In the genomic region with DNA sequence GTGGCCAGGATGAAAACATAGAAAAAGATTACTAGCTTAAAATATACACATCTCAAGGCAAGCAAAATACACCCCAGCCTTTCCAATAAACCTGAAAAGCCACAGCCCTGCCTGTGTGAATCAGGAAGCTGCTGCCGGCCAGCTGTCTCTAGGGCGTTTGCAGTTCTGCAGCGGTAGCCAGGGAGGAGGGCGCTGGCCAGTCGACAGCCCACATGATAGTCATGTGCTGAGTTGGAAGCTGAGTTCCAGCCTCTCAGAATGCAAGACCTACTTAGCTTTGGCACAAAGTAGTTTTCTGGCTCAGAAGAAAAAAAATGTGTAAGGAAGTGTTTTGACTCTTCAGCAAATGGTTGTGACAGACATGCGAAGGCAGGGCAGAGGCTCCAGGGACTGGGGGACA, we compare ENCODE assay signal across 7 mouse cellular contexts. TPM values are rescaled to one million over a fixed set of nuclear protein-coding genes. Genes with fewer than 3 reads are reported as not detected.
DNase-seq lines count a peak whose midpoint lies in the region; ATAC-seq and TF ChIP-seq lines count a peak whose summit lies in the region.

No protein-coding gene starts in this region.

- H3K27ac ChIP-seq in embryonic facial prominence, embryonic 11.5 days (replicated peaks; ENCODE audit: low read depth, low read length) = no peak overlapping the region
- peak overlapping the region; percentile 67; the same call in 1 of the 2 replicates for H3K27ac ChIP-seq in heart, embryonic 10.5 days
- peak overlapping the region; percentile 19; the same call in 1 of the 2 replicates for H3K27ac ChIP-seq in testis, adult 2 months (ENCODE audit: control insufficient read depth, insufficient read depth, low read depth, low read length)

- no peaks in the 10 kb centered on the region for H3K27me3 ChIP-seq in embryonic facial prominence, embryonic 11.5 days (ENCODE audit: control insufficient read depth, insufficient read depth, low read length)
- H3K27me3 ChIP-seq in heart, embryonic 10.5 days (ENCODE audit: insufficient read depth, poor library complexity, severe bottlenecking) = no peaks in the 10 kb centered on the region
- H3K27me3 ChIP-seq in testis, adult 2 months (ENCODE audit: control insufficient read depth, insufficient read depth, low read length) = no peaks in the 10 kb centered on the region

- no peak overlapping the region for H3K4me3 ChIP-seq in embryonic facial prominence, embryonic 11.5 days (ENCODE audit: low read depth, low read length)
- no peak overlapping the region for H3K4me3 ChIP-seq in heart, embryonic 10.5 days
- H3K4me3 ChIP-seq in testis, adult 2 months (ENCODE audit: control insufficient read depth, low read depth, low read length) = no peak overlapping the region

- no peaks in the 10 kb centered on the region for H3K36me3 ChIP-seq in embryonic facial prominence, embryonic 11.5 days (replicated peaks; ENCODE audit: control insufficient read depth, insufficient read depth, low read depth, low read length)
- peaks cover 10% of the 10 kb centered on the region for H3K36me3 ChIP-seq in heart, embryonic 10.5 days
- no peaks in the 10 kb centered on the region for H3K36me3 ChIP-seq in testis, adult 2 months (ENCODE audit: control insufficient read depth, insufficient read depth, low read length)

- no peak for TF ChIP-seq POLR2A in testis, adult 2 months (IDR thresholded peaks at IDR 0.05; ENCODE audit: control insufficient read depth, low read depth, low read length)

- WGBS in embryonic facial prominence, embryonic 11.5 days = 46% methylated on average over 6 of the region's 6 CpGs
- WGBS in heart, embryonic 10.5 days = 20% methylated on average over 6 of the region's 6 CpGs

- no peaks in the 10 kb centered on the region for H3K9me3 ChIP-seq in embryonic facial prominence, embryonic 11.5 days (replicated peaks; ENCODE audit: control insufficient read depth, low read length)
- no peaks in the 10 kb centered on the region for H3K9me3 ChIP-seq in heart, embryonic 10.5 days

- no peaks in the 10 kb centered on the region for H3K4me1 ChIP-seq in embryonic facial prominence, embryonic 11.5 days (ENCODE audit: control insufficient read depth, insufficient read depth, low read length)
- H3K4me1 ChIP-seq in heart, embryonic 10.5 days = peaks cover 43% of the 10 kb centered on the region
- no peaks in the 10 kb centered on the region for H3K4me1 ChIP-seq in testis, adult 2 months (ENCODE audit: control insufficient read depth, insufficient read depth, low read length)

- no peak for TF ChIP-seq CTCF in testis, adult 2 months (IDR thresholded peaks at IDR 0.05; ENCODE audit: control insufficient read depth, insufficient read depth, insufficient replicate concordance, low read depth, low read length)

- no peak for ATAC-seq in embryonic facial prominence, embryonic 11.5 days (replicated peaks; ENCODE audit: insufficient number of reproducible peaks, low FRiP score, low TSS enrichment, low read depth)

- no peak overlapping the region for H3K9ac ChIP-seq in embryonic facial prominence, embryonic 11.5 days (replicated peaks; ENCODE audit: low read length)

- DNase-seq in 3T3-L1 (ENCODE audit: low read depth, low spot score) = peak; percentile 81
- peak; percentile 80 for DNase-seq in Muller cell, postnatal 12 days (ENCODE audit: inconsistent ontology term)
- DNase-seq in embryonic facial prominence, embryonic 11.5 days (ENCODE audit: low spot score) = peak; percentile 19
- peak; percentile 87 for DNase-seq in heart, embryonic 10.5 days (ENCODE audit: low spot score)
- DNase-seq in layer of hippocampus, adult 8-10 months (ENCODE audit: low spot score in 2 of 2) = peak; percentile 63 to 75
- DNase-seq in lung, postnatal 14 days = peak; percentile 75

- H3K4me2 ChIP-seq in embryonic facial prominence, embryonic 11.5 days (ENCODE audit: low read depth, low read length) = no peak overlapping the region

RNA-seq across cellular contexts. Expression of gene Appl2, which starts 11.2 kb away (rescaled TPM):
- polyA plus RNA-seq in embryonic facial prominence, embryonic 11.5 days (2014; fragmentation: Nextera tagmentation; extraction: Ambion mirVana) = 41.8 and 43.2 TPM in 2 replicates
- polyA plus RNA-seq in heart, embryonic 10.5 days (2016; fragmentation: Nextera tagmentation; extraction: Ambion mirVana) = 29.5 and 34.0 TPM in 2 replicates
- 100 to 1,000 TPM in 2 of 4 experiments, 10 to 100 TPM in 2; 80.5 to 110 (median 94.9) TPM for total RNA-seq in layer of hippocampus, adult 8-10 months (2022)
- 22.5 and 30.7 TPM in 2 replicates for polyA plus RNA-seq in testis, adult 2 months (2012; rRNA removed)

Comparison
In these comparisons a context has a peak if more than half of its experiments do, and no peak if none do; other contexts are left out.
1. DNase-seq: peak in every context shown above with its lines; median percentile 87 in heart, embryonic 10.5 days; 81 in 3T3-L1; 80 in Muller cell, postnatal 12 days; 75 in lung, postnatal 14 days; 69 in layer of hippocampus, adult 8-10 months; 19 in embryonic facial prominence, embryonic 11.5 days.